Mouse (Mus musculus): Measurements from ENCODE around the gene Tgif2lx1.
"Not testable (repeated sequence)": the region's sequence is repeated elsewhere in the genome, so short reads cannot be mapped to it uniquely, and the experiment has no call there.

Tgif2lx1 gene

DNA sequence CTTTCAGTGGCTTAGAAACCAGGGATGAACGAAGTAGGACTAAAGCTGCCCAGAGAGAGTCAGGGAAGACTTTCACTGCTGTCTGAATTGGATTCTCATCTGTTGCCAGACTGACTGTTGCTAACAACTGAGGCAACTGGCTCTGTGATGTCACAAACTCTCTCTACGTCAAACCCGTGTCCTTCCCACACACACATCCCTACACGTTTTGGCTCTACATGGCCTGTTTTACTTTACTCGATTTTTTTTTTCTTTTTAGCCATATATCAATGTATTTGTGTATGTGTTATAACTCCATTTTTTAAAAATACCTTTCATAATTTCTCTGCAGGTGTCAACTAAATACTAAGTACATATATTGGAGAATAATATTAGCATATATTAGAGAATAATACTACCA is at the start of gene Tgif2lx1:
TSS of gene Tgif2lx1 (minus strand) at position 101 of the 400 bp plus-strand sequence.
- not testable (repeated sequence) for DNase-seq (ENCODE audit: low spot score in 2 of 2)

All from spleen, postnatal 14 days (tissue).